Mouse (Mus musculus): ENCODE results near the gene Snf8.

Snf8 gene

DNA sequence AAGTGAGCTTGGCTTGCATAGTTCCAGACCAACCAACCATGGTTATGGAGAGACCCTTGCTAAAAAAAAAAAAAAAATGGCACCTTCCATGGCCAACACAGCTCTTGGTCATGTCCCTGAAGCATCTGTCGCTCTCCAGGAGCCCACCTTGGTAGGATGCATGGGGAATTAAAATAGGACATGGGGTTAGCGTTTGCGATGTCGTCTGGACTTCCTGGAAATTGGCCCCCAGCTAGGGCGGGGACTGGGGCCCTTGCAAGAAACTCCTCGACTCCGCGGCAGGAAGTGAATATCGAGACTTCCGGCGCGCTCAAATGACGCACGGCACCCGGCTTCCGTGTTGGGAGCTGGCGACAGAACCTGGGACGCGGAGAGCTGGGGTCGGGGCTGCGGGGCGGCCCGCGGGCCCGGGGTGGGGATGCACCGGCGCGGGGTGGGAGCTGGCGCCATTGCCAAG lies at the start of gene Snf8:
Gene Snf8, plus strand, starts transcription at position 290 of the 457 bp plus-strand sequence.
- TF ChIP-seq POU5F1 (IDR thresholded peaks at IDR 0.05; ENCODE audit: borderline replicate concordance, low read length) (no peak), NANOG (IDR thresholded peaks at IDR 0.05; ENCODE audit: borderline replicate concordance, low read length) (no peak), CTCF (conservative IDR thresholded peaks at IDR 0.05; ENCODE audit: low read length) (no peak)
- H3K9me3 ChIP-seq (ENCODE audit: low read length): no peaks in the 10 kb centered on the region
- 0 out of 2 replicates have a peak, but pooled peaks cover under 1% of the 10 kb centered on the region for H3K27me3 ChIP-seq (ENCODE audit: insufficient read depth, low read length)
- H3K4me1 ChIP-seq (replicated peaks; ENCODE audit: low read depth, low read length): peaks cover 24% of the 10 kb centered on the region
- H3K36me3 ChIP-seq (ENCODE audit: insufficient read depth, low read length): peaks cover 28% of the 10 kb centered on the region
- peak within 1 kb of the TSS; percentile 95 for H3K4me3 ChIP-seq (replicated peaks; ENCODE audit: low read length)

GRCm38 (mm10) chr11:95987854-95988447 lies 46.7 kb upstream of the Snf8 start:
- no peaks in the 10 kb centered on the region for H3K9me3 ChIP-seq (ENCODE audit: low read length)

GRCm38 (mm10) chr11:95988533-95988932 lies 46.2 kb upstream of the Snf8 start:
- H3K27me3 ChIP-seq (ENCODE audit: insufficient read depth, low read length): no peaks in the 10 kb centered on the region
- no peaks in the 10 kb centered on the region for H3K9me3 ChIP-seq (ENCODE audit: low read length)
- peak overlapping the region; percentile 78 for H3K4me3 ChIP-seq (replicated peaks; ENCODE audit: low read length)
- peaks cover 93% of the 10 kb centered on the region for H3K4me1 ChIP-seq (replicated peaks; ENCODE audit: low read depth, low read length)
- no peak for TF ChIP-seq POU5F1 (IDR thresholded peaks at IDR 0.05; ENCODE audit: borderline replicate concordance, low read length)
- no peak for TF ChIP-seq NANOG (IDR thresholded peaks at IDR 0.05; ENCODE audit: borderline replicate concordance, low read length)
- TF ChIP-seq CTCF (conservative IDR thresholded peaks at IDR 0.05; ENCODE audit: low read length): no peak
- H3K36me3 ChIP-seq (ENCODE audit: insufficient read depth, low read length): peaks cover 71% of the 10 kb centered on the region

More at GRCm38 (mm10) chr11:95987854-95988447, 46.7 kb upstream of the Snf8 start:
- Histone ChIP-seq H3K36me3 (ENCODE audit: insufficient read depth, low read length) (peaks cover 70% of the 10 kb centered on the region), H3K4me3 (replicated peaks; ENCODE audit: low read length) (0 out of 2 replicates have a peak overlapping the region, but pooled peaks have one; percentile 13), H3K4me1 (replicated peaks; ENCODE audit: low read depth, low read length) (peaks cover 93% of the 10 kb centered on the region), H3K27me3 (ENCODE audit: insufficient read depth, low read length) (no peaks in the 10 kb centered on the region)
- TF ChIP-seq POU5F1 (IDR thresholded peaks at IDR 0.05; ENCODE audit: borderline replicate concordance, low read length) (no peak), CTCF (conservative IDR thresholded peaks at IDR 0.05; ENCODE audit: low read length) (no peak), NANOG (IDR thresholded peaks at IDR 0.05; ENCODE audit: borderline replicate concordance, low read length) (no peak)

DNA sequence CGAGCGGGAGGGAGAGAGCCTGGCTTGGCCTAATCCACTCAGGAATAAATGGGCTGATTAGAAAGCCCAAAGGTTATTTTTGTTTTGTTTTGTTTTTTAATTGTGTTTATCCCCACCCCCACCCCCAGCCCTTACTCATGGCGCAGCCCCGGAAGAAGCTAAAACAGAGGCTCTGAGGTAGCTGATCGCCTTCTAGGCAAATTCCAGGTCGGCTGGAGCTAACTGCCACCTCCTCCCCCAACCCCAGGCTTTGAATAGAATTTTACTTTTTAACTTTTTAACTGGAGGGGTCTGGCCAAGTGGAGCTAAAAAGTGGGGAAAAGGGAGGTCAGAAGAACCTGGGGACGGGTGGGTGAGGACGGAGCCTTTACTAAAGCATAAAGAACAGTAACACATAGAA lies 44.8 kb upstream of the Snf8 start:
- no peak for TF ChIP-seq NANOG (IDR thresholded peaks at IDR 0.05; ENCODE audit: borderline replicate concordance, low read length)
- TF ChIP-seq POU5F1 (IDR thresholded peaks at IDR 0.05; ENCODE audit: borderline replicate concordance, low read length): no peak
- no peak for TF ChIP-seq CTCF (conservative IDR thresholded peaks at IDR 0.05; ENCODE audit: low read length)
- Histone ChIP-seq H3K4me3 (replicated peaks; ENCODE audit: low read length) (peak overlapping the region; percentile 78), H3K27me3 (ENCODE audit: insufficient read depth, low read length) (no peaks in the 10 kb centered on the region), H3K4me1 (replicated peaks; ENCODE audit: low read depth, low read length) (peaks cover 92% of the 10 kb centered on the region), H3K36me3 (ENCODE audit: insufficient read depth, low read length) (peaks cover 79% of the 10 kb centered on the region), H3K9me3 (ENCODE audit: low read length) (peaks cover 9% of the 10 kb centered on the region)

GRCm38 (mm10) chr11:95990431-95990830 lies 44.3 kb upstream of the Snf8 start:
- H3K4me3 ChIP-seq (replicated peaks; ENCODE audit: low read length): peak overlapping the region; percentile 78
- H3K9me3 ChIP-seq (ENCODE audit: low read length): peaks cover 15% of the 10 kb centered on the region
- TF ChIP-seq NANOG (IDR thresholded peaks at IDR 0.05; ENCODE audit: borderline replicate concordance, low read length) (no peak), CTCF (conservative IDR thresholded peaks at IDR 0.05; ENCODE audit: low read length) (no peak), POU5F1 (IDR thresholded peaks at IDR 0.05; ENCODE audit: borderline replicate concordance, low read length) (no peak)
- peaks cover 80% of the 10 kb centered on the region for H3K36me3 ChIP-seq (ENCODE audit: insufficient read depth, low read length)
- H3K27me3 ChIP-seq (ENCODE audit: insufficient read depth, low read length): no peaks in the 10 kb centered on the region
- peaks cover 92% of the 10 kb centered on the region for H3K4me1 ChIP-seq (replicated peaks; ENCODE audit: low read depth, low read length)

GRCm38 (mm10) chr11:95990886-95991708 lies 43.6 kb upstream of the Snf8 start:
- Histone ChIP-seq H3K9me3 (ENCODE audit: low read length) (peaks cover 21% of the 10 kb centered on the region), H3K27me3 (ENCODE audit: insufficient read depth, low read length) (no peaks in the 10 kb centered on the region), H3K36me3 (ENCODE audit: insufficient read depth, low read length) (peaks cover 80% of the 10 kb centered on the region), H3K4me1 (replicated peaks; ENCODE audit: low read depth, low read length) (peaks cover 90% of the 10 kb centered on the region), H3K4me3 (replicated peaks; ENCODE audit: low read length) (peak overlapping the region; percentile 78)
- TF ChIP-seq POU5F1 (IDR thresholded peaks at IDR 0.05; ENCODE audit: borderline replicate concordance, low read length) (no peak), NANOG (IDR thresholded peaks at IDR 0.05; ENCODE audit: borderline replicate concordance, low read length) (no peak), CTCF (conservative IDR thresholded peaks at IDR 0.05; ENCODE audit: low read length) (no peak)

GRCm38 (mm10) chr11:95994151-95994550 lies 40.5 kb upstream of the Snf8 start:
- TF ChIP-seq NANOG (IDR thresholded peaks at IDR 0.05; ENCODE audit: borderline replicate concordance, low read length): no peak
- TF ChIP-seq CTCF (conservative IDR thresholded peaks at IDR 0.05; ENCODE audit: low read length): peak; percentile 50
- TF ChIP-seq POU5F1 (IDR thresholded peaks at IDR 0.05; ENCODE audit: borderline replicate concordance, low read length): no peak
- peak overlapping the region; percentile 57; the same call in 1 of the 2 replicates for H3K4me3 ChIP-seq (replicated peaks; ENCODE audit: low read length)
- no peaks in the 10 kb centered on the region for H3K27me3 ChIP-seq (ENCODE audit: insufficient read depth, low read length)
- peaks cover 81% of the 10 kb centered on the region for H3K36me3 ChIP-seq (ENCODE audit: insufficient read depth, low read length)
- H3K4me1 ChIP-seq (replicated peaks; ENCODE audit: low read depth, low read length): peaks cover 84% of the 10 kb centered on the region
- H3K9me3 ChIP-seq (ENCODE audit: low read length): peaks cover 29% of the 10 kb centered on the region
